Mouse (Mus musculus) midbrain, embryonic 11.5 days (tissue): ENCODE data around the gene Intu. TPM values are rescaled to one million over a fixed set of nuclear protein-coding genes. Genes with fewer than 3 reads are reported as not detected.
A peak's percentile ranks its signal among the peaks of the same experiment; 100 is the strongest.

Experiments used
- ATAC-seq: fragments of 200-750 bp; cut with Nextera tagmentation; 2 replicates; pipeline ENCODE4 v1.8.0; 2017; ENCODE audit warnings: moderate TSS enrichment, moderate library complexity; ENCODE audit not compliant: low FRiP score
- DNase-seq: peaks from one replicate; pipeline ENCODE4 v3.0.0; 2015; ENCODE audit warnings: low spot score; ENCODE audit errors: missing footprints
- H3K27ac ChIP-seq: fragments of 300-500 bp; sonication (generic); 2 replicates; pipeline ENCODE4 v1.5.1; 2014; ENCODE audit warnings: low read depth, low read length
- H3K27me3 ChIP-seq: fragments of 300-500 bp; sonication (generic); 2 replicates; pipeline ENCODE4 v1.6.1; 2014; ENCODE audit warnings: mild to moderate bottlenecking, low read length, moderate library complexity, mixed read lengths; ENCODE audit not compliant: control insufficient read depth, insufficient read depth
- H3K36me3 ChIP-seq: fragments of 300-500 bp; sonication (generic); 2 replicates; pipeline ENCODE4 v1.6.1; 2014; ENCODE audit warnings: mild to moderate bottlenecking, low read length, moderate library complexity, mixed read lengths; ENCODE audit not compliant: control insufficient read depth, insufficient read depth
- H3K4me1 ChIP-seq: fragments of 300-500 bp; sonication (generic); 2 replicates; pipeline ENCODE4 v1.6.1; 2014; ENCODE audit warnings: low read length; ENCODE audit not compliant: control insufficient read depth, insufficient read depth
- H3K4me2 ChIP-seq: fragments of 300-500 bp; sonication (generic); 2 replicates; pipeline ENCODE4 v1.6.1; 2014; ENCODE audit warnings: mild to moderate bottlenecking, moderate library complexity
- H3K4me3 ChIP-seq: fragments of 300-500 bp; sonication (generic); 2 replicates; pipeline ENCODE4 v1.5.1; 2014; ENCODE audit warnings: low read depth, low read length
- H3K9ac ChIP-seq: fragments of 300-500 bp; sonication (generic); 2 replicates; pipeline ENCODE4 v1.6.1; 2014; ENCODE audit warnings: low read length
- H3K9me3 ChIP-seq: fragments of 300-500 bp; sonication (generic); 2 replicates; pipeline ENCODE4 v1.6.1; 2016; ENCODE audit warnings: low read length; ENCODE audit not compliant: control insufficient read depth
- WGBS: fragments of 180-500 bp; shearing (Covaris S2); extraction: QIAGEN DNeasy Blood & Tissue Kit; methylation state at CpG from one replicate; pipeline ENCODE4 v1.1.7; 2014; 5-methylcytosine and 5-hydroxymethylcytosine counted together
- polyA plus RNA-seq: library from polyadenylated mRNA; unstranded; fragments of >200 nt; fragmentation: Nextera tagmentation; extraction: Ambion mirVana; gene quantifications from 2 replicates; pipeline ENCODE4 v1.2.1, GENCODE M21; 2014

The Intu gene
- polyA plus RNA-seq = 7.8 and 9.9 TPM in 2 replicates

- peak within 1 kb of the TSS; percentile 99 for H3K4me2 ChIP-seq
- ATAC-seq (peak; percentile 86), DNase-seq (peak; percentile 96)
- no peak within 1 kb of the TSS for H3K27ac ChIP-seq
- peaks cover 11% of the 10 kb centered on the region; the same call in 1 of the 2 replicates for H3K4me1 ChIP-seq
- H3K36me3 ChIP-seq = no peaks in the 10 kb centered on the region
- peaks cover 11% of the 10 kb centered on the region for H3K27me3 ChIP-seq
- H3K4me3 ChIP-seq = peak within 1 kb of the TSS; percentile 57
- peak within 1 kb of the TSS; percentile 54 for H3K9ac ChIP-seq
- no peaks in the 10 kb centered on the region for H3K9me3 ChIP-seq
- WGBS = under 1% methylated on average over 54 of the region's 54 CpGs
Measured at GRCm38 (mm10) chr3:40531286-40532141, at the start of gene Intu. TSS of gene Intu (plus strand) at chr3:40531286.

GRCm38 (mm10) chr3:40483221-40483654, 47.8 kb upstream of the Intu start:
- Histone ChIP-seq H3K27me3 (no peaks in the 10 kb centered on the region), H3K27ac (no peak overlapping the region), H3K4me3 (no peak overlapping the region), H3K4me2 (no peak overlapping the region), H3K9ac (no peak overlapping the region), H3K4me1 (no peaks in the 10 kb centered on the region), H3K9me3 (no peaks in the 10 kb centered on the region), H3K36me3 (no peaks in the 10 kb centered on the region)
- ATAC-seq (no peak), DNase-seq (no peak)
- WGBS = 80% methylated on average over 10 of the region's 10 CpGs

- ATAC-seq (no peak), DNase-seq (no peak)
- Histone ChIP-seq H3K27me3 (no peaks in the 10 kb centered on the region), H3K4me1 (no peaks in the 10 kb centered on the region), H3K9ac (no peak overlapping the region), H3K9me3 (no peaks in the 10 kb centered on the region), H3K36me3 (no peaks in the 10 kb centered on the region), H3K4me2 (no peak overlapping the region), H3K4me3 (no peak overlapping the region), H3K27ac (no peak overlapping the region)
- WGBS = 82% methylated on average over 4 of the region's 4 CpGs
Measured at GRCm38 (mm10) chr3:40487381-40487780, 43.7 kb upstream of the Intu start.

GRCm38 (mm10) chr3:40491742-40492141, 39.3 kb upstream of the Intu start:
- 87% methylated on average over 3 of the region's 3 CpGs for WGBS
- Histone ChIP-seq H3K36me3 (no peaks in the 10 kb centered on the region), H3K4me3 (no peak overlapping the region), H3K27ac (no peak overlapping the region), H3K9me3 (no peaks in the 10 kb centered on the region), H3K4me1 (no peaks in the 10 kb centered on the region), H3K27me3 (no peaks in the 10 kb centered on the region), H3K4me2 (no peak overlapping the region), H3K9ac (no peak overlapping the region)
- DNase-seq (no peak), ATAC-seq (no peak)

- no peak for DNase-seq
Measured at GRCm38 (mm10) chr3:40498898-40499297, 32.2 kb upstream of the Intu start.

GRCm38 (mm10) chr3:40500157-40500808, 30.8 kb upstream of the Intu start:
- 93% methylated on average over 8 of the region's 8 CpGs for WGBS

More at GRCm38 (mm10) chr3:40498898-40499297, 32.2 kb upstream of the Intu start:
- Histone ChIP-seq H3K27ac (no peak overlapping the region), H3K4me3 (no peak overlapping the region), H3K9me3 (no peaks in the 10 kb centered on the region), H3K36me3 (no peaks in the 10 kb centered on the region), H3K4me1 (no peaks in the 10 kb centered on the region), H3K27me3 (no peaks in the 10 kb centered on the region), H3K9ac (no peak overlapping the region), H3K4me2 (no peak overlapping the region)
- WGBS = 84% methylated on average over 3 of the region's 3 CpGs
- no peak for ATAC-seq

GRCm38 (mm10) chr3:40504377-40504776, 26.7 kb upstream of the Intu start:
- Histone ChIP-seq H3K27me3 (no peaks in the 10 kb centered on the region), H3K9ac (no peak overlapping the region), H3K4me1 (no peaks in the 10 kb centered on the region), H3K9me3 (no peaks in the 10 kb centered on the region), H3K36me3 (no peaks in the 10 kb centered on the region), H3K27ac (no peak overlapping the region), H3K4me2 (no peak overlapping the region), H3K4me3 (no peak overlapping the region)
- DNase-seq (no peak), ATAC-seq (no peak)
- 87% methylated on average over 5 of the region's 5 CpGs for WGBS

More at GRCm38 (mm10) chr3:40500157-40500808, 30.8 kb upstream of the Intu start:
- Histone ChIP-seq H3K4me2 (no peak overlapping the region), H3K9me3 (no peaks in the 10 kb centered on the region), H3K4me3 (no peak overlapping the region), H3K27me3 (no peaks in the 10 kb centered on the region), H3K4me1 (no peaks in the 10 kb centered on the region), H3K9ac (no peak overlapping the region), H3K36me3 (no peaks in the 10 kb centered on the region), H3K27ac (no peak overlapping the region)
- no peak for DNase-seq
- ATAC-seq = no peak

GRCm38 (mm10) chr3:40505451-40506014, 25.6 kb upstream of the Intu start:
- ATAC-seq (no peak), DNase-seq (no peak)
- no peaks in the 10 kb centered on the region for H3K27me3 ChIP-seq
- H3K9me3 ChIP-seq = no peaks in the 10 kb centered on the region
- no peaks in the 10 kb centered on the region for H3K4me1 ChIP-seq
- H3K36me3 ChIP-seq = no peaks in the 10 kb centered on the region
- WGBS = 95% methylated on average over 14 of the region's 14 CpGs
- no peak overlapping the region for H3K4me2 ChIP-seq
- no peak overlapping the region for H3K9ac ChIP-seq
- no peak overlapping the region for H3K4me3 ChIP-seq
- H3K27ac ChIP-seq = no peak overlapping the region
